Mouse (Mus musculus) limb, embryonic 14.5 days (tissue): ENCODE data around the gene Ank. TPM values are rescaled to one million over a fixed set of nuclear protein-coding genes. Genes with fewer than 3 reads are reported as not detected.
A peak's percentile ranks its signal among the peaks of the same experiment; 100 is the strongest.

Source experiments
- ATAC-seq: fragments of 200-750 bp; cut with Nextera tagmentation; 2 replicates; pipeline ENCODE4 v1.8.0; 2017; ENCODE audit warnings: low read depth, moderate number of reproducible peaks, moderate TSS enrichment; ENCODE audit not compliant: low FRiP score
- DNase-seq: peaks from one replicate; pipeline ENCODE4 v3.0.0-alpha.2; 2015; ENCODE audit warnings: low spot score
- H3K27ac ChIP-seq: fragments of 300-500 bp; sonication (generic); replicated peaks from 2 replicates; pipeline ENCODE4 v1.5.1; 2014; ENCODE audit warnings: low read depth, mild to moderate bottlenecking, low read length, moderate library complexity, mixed read lengths
- H3K27me3 ChIP-seq: fragments of 300-500 bp; sonication (generic); 2 replicates; pipeline ENCODE4 v1.6.1; 2014; ENCODE audit warnings: low read length, mixed read lengths; ENCODE audit not compliant: control insufficient read depth, insufficient read depth
- H3K36me3 ChIP-seq: fragments of 300-500 bp; sonication (generic); 2 replicates; pipeline ENCODE4 v1.6.1; 2014; ENCODE audit warnings: mild to moderate bottlenecking, low read length, moderate library complexity, mixed read lengths; ENCODE audit not compliant: control insufficient read depth, insufficient read depth
- H3K4me1 ChIP-seq: fragments of 300-500 bp; sonication (generic); 2 replicates; pipeline ENCODE4 v1.6.1; 2014; ENCODE audit warnings: antibody characterized with exemption, low read length, mixed read lengths; ENCODE audit not compliant: control insufficient read depth, insufficient read depth
- H3K4me2 ChIP-seq: fragments of 300-500 bp; sonication (generic); replicated peaks from 2 replicates; pipeline ENCODE4 v1.6.1; 2014; ENCODE audit warnings: low read depth, mild to moderate bottlenecking, low read length, moderate library complexity; ENCODE audit not compliant: severe bottlenecking
- H3K4me3 ChIP-seq: fragments of 300-500 bp; sonication (generic); replicated peaks from 2 replicates; pipeline ENCODE4 v1.5.1; 2014; ENCODE audit warnings: low read length
- H3K9ac ChIP-seq: fragments of 300-500 bp; sonication (generic); 2 replicates; pipeline ENCODE4 v1.6.1; 2014; ENCODE audit warnings: mild to moderate bottlenecking, low read depth, low read length, moderate library complexity; ENCODE audit not compliant: severe bottlenecking
- H3K9me3 ChIP-seq: fragments of 300-500 bp; sonication (generic); 2 replicates; pipeline ENCODE4 v1.6.1; 2016; ENCODE audit warnings: low read length; ENCODE audit not compliant: control insufficient read depth
- POLR2A ChIP-seq: fragments of 200-500 bp; IDR thresholded peaks from 2 replicates; pipeline ENCODE4 v1.8.0; 2012; ENCODE audit warnings: inconsistent platforms, mild to moderate bottlenecking, moderate library complexity, borderline replicate concordance; ENCODE audit not compliant: insufficient read depth, insufficient read length; ENCODE audit errors: extremely low read depth
- WGBS: fragments of 180-500 bp; shearing (Covaris S2); extraction: QIAGEN DNeasy Blood & Tissue Kit; methylation state at CpG from one replicate; pipeline ENCODE4 v1.1.7; 2014; 5-methylcytosine and 5-hydroxymethylcytosine counted together
- polyA plus RNA-seq, 2 experiments: library from polyadenylated mRNA; depleted of rRNA in 1 of 2; stranded (reverse) in 1 of 2; unstranded in 1 of 2; fragments of >200 nt; fragmentation: Nextera tagmentation in 1 of 2; extraction: Ambion mirVana in 1 of 2; gene quantifications; 2 replicates each; pipeline versions ENCODE4 v1.2.1 to v1.2.3; 2012 to 2014

The Ank gene
- polyA plus RNA-seq, 2 experiments = 12.3 to 19.4 TPM

GRCm38 (mm10) chr15:27575932-27576331 is 109.5 kb downstream of the Ank start:
- H3K4me1 ChIP-seq = peaks cover 14% of the 10 kb centered on the region
- no peaks in the 10 kb centered on the region for H3K27me3 ChIP-seq
- no peak for TF ChIP-seq POLR2A
- peaks cover 5% of the 10 kb centered on the region; the same call in 1 of the 2 replicates for H3K36me3 ChIP-seq
- DNase-seq (peak; percentile 59), ATAC-seq (no peak)
- no peak overlapping the region for H3K4me2 ChIP-seq
- H3K4me3 ChIP-seq = no peak overlapping the region
- no peak overlapping the region for H3K27ac ChIP-seq
- H3K9me3 ChIP-seq = no peaks in the 10 kb centered on the region
- no peak overlapping the region for H3K9ac ChIP-seq
- WGBS = 59% methylated on average over 3 of the region's 3 CpGs

DNA sequence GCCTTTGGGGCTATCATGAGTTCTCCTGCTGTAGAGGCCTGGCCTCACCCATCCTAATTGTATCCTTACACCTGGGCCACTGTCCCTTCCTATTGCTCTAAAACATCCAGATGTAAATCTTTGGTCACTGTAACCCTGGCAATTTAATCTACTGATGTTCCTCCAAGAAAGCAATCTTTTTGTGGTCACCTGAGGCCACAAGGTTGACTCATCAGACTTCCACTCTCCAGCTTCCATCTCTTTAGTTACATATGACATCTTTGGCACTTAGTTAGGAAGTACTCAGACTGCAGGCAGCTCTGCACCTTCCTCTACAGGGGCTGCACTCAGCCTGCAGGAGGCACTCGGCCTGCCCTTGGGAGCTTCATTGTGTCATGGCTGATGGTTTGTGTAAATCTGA is 110.4 kb downstream of the Ank start:
- H3K36me3 ChIP-seq = peaks cover 5% of the 10 kb centered on the region; the same call in 1 of the 2 replicates
- ATAC-seq (no peak), DNase-seq (no peak)
- no peak overlapping the region for H3K4me3 ChIP-seq
- no peak overlapping the region for H3K4me2 ChIP-seq
- TF ChIP-seq POLR2A = no peak
- WGBS = 83% methylated on average over 1 of the region's 1 CpGs
- H3K9ac ChIP-seq = no peak overlapping the region
- H3K9me3 ChIP-seq = no peaks in the 10 kb centered on the region
- H3K4me1 ChIP-seq = peaks cover 14% of the 10 kb centered on the region
- H3K27ac ChIP-seq = no peak overlapping the region
- no peaks in the 10 kb centered on the region for H3K27me3 ChIP-seq

- no peaks in the 10 kb centered on the region; the same call in none of the 2 replicates for H3K36me3 ChIP-seq
- H3K27me3 ChIP-seq = no peaks in the 10 kb centered on the region
- DNase-seq = no peak
- H3K4me3 ChIP-seq = no peak overlapping the region
- TF ChIP-seq POLR2A = no peak
- H3K4me1 ChIP-seq = peaks cover 14% of the 10 kb centered on the region
- H3K9me3 ChIP-seq = 0 out of 2 replicates have a peak, but pooled peaks cover 2% of the 10 kb centered on the region
- H3K27ac ChIP-seq = no peak overlapping the region
- no peak overlapping the region for H3K4me2 ChIP-seq
- no peak for ATAC-seq
- H3K9ac ChIP-seq = no peak overlapping the region
- 84% methylated on average over 16 of the region's 16 CpGs for WGBS
Measured at GRCm38 (mm10) chr15:27577915-27578780, 111.7 kb downstream of the Ank start.

GRCm38 (mm10) chr15:27578918-27579317 is 112.4 kb downstream of the Ank start:
- no peak for TF ChIP-seq POLR2A
- no peak for ATAC-seq
- H3K9ac ChIP-seq = no peak overlapping the region

DNA sequence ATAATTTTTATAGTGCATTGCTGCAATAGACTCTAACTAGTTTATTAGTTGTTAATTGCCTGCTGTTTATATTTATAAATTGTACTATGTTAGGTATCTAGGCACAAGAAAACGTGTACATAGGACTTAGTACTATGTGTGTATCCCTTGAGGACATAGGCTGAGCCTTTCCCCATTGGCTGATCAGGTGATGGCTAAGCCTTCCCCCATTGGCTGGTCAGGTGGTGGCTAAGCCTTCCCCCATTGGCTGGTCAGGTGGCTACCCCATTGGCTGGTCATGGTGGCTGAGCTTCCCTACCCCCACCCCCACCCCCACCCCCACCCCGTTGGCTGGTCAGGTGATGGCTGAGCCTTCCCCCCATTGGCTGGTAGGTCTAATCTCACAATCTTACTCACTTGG is 113.4 kb downstream of the Ank start:
- H3K9me3 ChIP-seq = 0 out of 2 replicates have a peak, but pooled peaks cover 2% of the 10 kb centered on the region
- no peak overlapping the region for H3K4me3 ChIP-seq
- no peak overlapping the region for H3K4me2 ChIP-seq
- H3K4me1 ChIP-seq = peaks cover 14% of the 10 kb centered on the region
- H3K27me3 ChIP-seq = no peaks in the 10 kb centered on the region
- WGBS = 64% methylated on average over 2 of the region's 2 CpGs
- no peak overlapping the region for H3K27ac ChIP-seq
- no peak for DNase-seq
- no peak for TF ChIP-seq POLR2A
- no peaks in the 10 kb centered on the region; the same call in none of the 2 replicates for H3K36me3 ChIP-seq
- no peak for ATAC-seq
- H3K9ac ChIP-seq = no peak overlapping the region

More at GRCm38 (mm10) chr15:27578918-27579317, 112.4 kb downstream of the Ank start:
- H3K4me3 ChIP-seq = no peak overlapping the region
- H3K27me3 ChIP-seq = no peaks in the 10 kb centered on the region
- WGBS = 81% methylated on average over 6 of the region's 6 CpGs
- 0 out of 2 replicates have a peak, but pooled peaks cover 2% of the 10 kb centered on the region for H3K9me3 ChIP-seq
- no peak overlapping the region for H3K4me2 ChIP-seq
- H3K27ac ChIP-seq = no peak overlapping the region
- peaks cover 14% of the 10 kb centered on the region for H3K4me1 ChIP-seq
- DNase-seq = no peak
- H3K36me3 ChIP-seq = no peaks in the 10 kb centered on the region; the same call in none of the 2 replicates
